Mouse (Mus musculus) embryonic facial prominence, embryonic 14.5 days (tissue): ENCODE measurements around the gene Ffar1. TPM values are rescaled to one million over a fixed set of nuclear protein-coding genes. Genes with fewer than 3 reads are reported as not detected.
A peak's percentile ranks its signal among the peaks of the same experiment; 100 is the strongest.

Source experiments
- ATAC-seq: fragments of 200-750 bp; cut with Nextera tagmentation; 2 replicates; pipeline ENCODE4 v1.8.0; 2017; ENCODE audit warnings: low read depth, moderate number of reproducible peaks, moderate TSS enrichment
- DNase-seq: peaks from one replicate; pipeline ENCODE4 v3.0.0-alpha.2; 2015; ENCODE audit warnings: low spot score
- H3K27ac ChIP-seq: fragments of 300-500 bp; sonication (generic); replicated peaks from 2 replicates; pipeline ENCODE4 v1.5.1; 2014; ENCODE audit warnings: low read depth, mild to moderate bottlenecking, low read length, moderate library complexity
- H3K27me3 ChIP-seq: fragments of 300-500 bp; sonication (generic); replicated peaks from 2 replicates; pipeline ENCODE4 v1.6.1; 2014; ENCODE audit warnings: low read length; ENCODE audit not compliant: control insufficient read depth, insufficient read depth
- H3K36me3 ChIP-seq: fragments of 300-500 bp; sonication (generic); 2 replicates; pipeline ENCODE4 v1.6.1; 2014; ENCODE audit warnings: low read length, mixed read lengths; ENCODE audit not compliant: control insufficient read depth, insufficient read depth
- H3K4me1 ChIP-seq: fragments of 300-500 bp; sonication (generic); 2 replicates; pipeline ENCODE4 v1.6.1; 2014; ENCODE audit warnings: antibody characterized with exemption, low read length; ENCODE audit not compliant: control insufficient read depth, insufficient read depth
- H3K4me2 ChIP-seq: fragments of 300-500 bp; sonication (generic); 2 replicates; pipeline ENCODE4 v1.6.1; 2014; ENCODE audit warnings: low read depth, mild to moderate bottlenecking, low read length, moderate library complexity, mixed read lengths
- H3K4me3 ChIP-seq: fragments of 300-500 bp; sonication (generic); 2 replicates; pipeline ENCODE4 v1.5.1; 2014; ENCODE audit warnings: low read depth, mild to moderate bottlenecking, low read length
- H3K9ac ChIP-seq: fragments of 300-500 bp; sonication (generic); 2 replicates; pipeline ENCODE4 v1.6.1; 2014; ENCODE audit warnings: low read depth, mild to moderate bottlenecking, low read length, moderate library complexity, mixed read lengths
- H3K9me3 ChIP-seq: fragments of 300-500 bp; sonication (generic); 2 replicates; pipeline ENCODE4 v1.6.1; 2016; ENCODE audit warnings: low read length; ENCODE audit not compliant: control insufficient read depth
- WGBS: fragments of 180-500 bp; shearing (Covaris S2); extraction: QIAGEN DNeasy Blood & Tissue Kit; methylation state at CpG from one replicate; pipeline ENCODE4 v1.1.7; 2014; 5-methylcytosine and 5-hydroxymethylcytosine counted together
- polyA plus RNA-seq: library from polyadenylated mRNA; unstranded; fragments of >200 nt; fragmentation: Nextera tagmentation; extraction: Ambion mirVana; gene quantifications from 2 replicates; pipeline ENCODE4 v1.2.1, GENCODE M21; 2014

Gene Ffar1
- polyA plus RNA-seq, 1 experiment from 2014 or later: not detected

DNA sequence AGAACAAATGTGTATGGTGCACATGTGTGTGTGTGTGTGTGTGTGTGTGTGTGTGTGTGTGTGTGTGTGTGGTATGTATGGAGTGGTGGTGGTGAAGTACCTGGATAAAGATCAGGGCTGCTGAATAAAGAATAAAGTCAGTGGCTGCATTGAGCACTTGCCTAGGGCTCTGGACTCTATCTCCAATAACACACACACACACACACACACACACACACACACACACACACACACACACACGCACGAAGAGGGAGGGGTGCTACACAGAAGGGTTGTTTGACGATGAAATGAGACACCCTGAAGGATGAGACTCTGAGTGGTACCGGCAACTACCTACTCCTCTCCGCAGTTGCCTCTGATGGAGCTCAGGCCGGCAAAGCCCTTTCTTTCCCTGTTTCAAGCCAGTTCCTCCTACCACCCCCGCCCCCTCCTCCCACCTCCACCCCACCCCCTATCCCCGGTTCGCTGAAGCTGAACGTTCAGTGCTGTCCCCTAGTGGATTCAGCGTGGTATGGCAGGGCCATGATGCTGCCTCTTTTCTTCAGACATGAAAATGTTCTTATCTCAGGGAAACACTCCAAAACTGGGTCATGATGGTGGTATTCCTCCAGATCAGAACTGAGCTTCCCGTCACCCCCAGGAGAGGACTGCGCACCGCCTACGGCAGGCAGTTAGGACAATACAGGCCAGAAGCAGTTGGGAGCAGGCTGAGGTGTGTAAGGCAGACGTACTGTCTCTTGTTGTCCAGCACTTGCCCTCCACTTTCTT, 1.5 kb downstream of the Ffar1 start:
- H3K4me1 ChIP-seq: no peaks in the 10 kb centered on the region
- peak; percentile 30; the same call in 1 of the 2 replicates for ATAC-seq
- 18% methylated on average over 12 of the region's 16 CpGs for WGBS
- H3K36me3 ChIP-seq: no peaks in the 10 kb centered on the region
- no peak overlapping the region for H3K9ac ChIP-seq
- H3K4me2 ChIP-seq: peak overlapping the region; percentile 49
- peak overlapping the region; percentile 28 for H3K4me3 ChIP-seq
- peak; percentile 70 for DNase-seq
- no peak overlapping the region for H3K27ac ChIP-seq
- H3K9me3 ChIP-seq: no peaks in the 10 kb centered on the region
- peaks cover 4% of the 10 kb centered on the region; the same call in 1 of the 2 replicates for H3K27me3 ChIP-seq

DNA sequence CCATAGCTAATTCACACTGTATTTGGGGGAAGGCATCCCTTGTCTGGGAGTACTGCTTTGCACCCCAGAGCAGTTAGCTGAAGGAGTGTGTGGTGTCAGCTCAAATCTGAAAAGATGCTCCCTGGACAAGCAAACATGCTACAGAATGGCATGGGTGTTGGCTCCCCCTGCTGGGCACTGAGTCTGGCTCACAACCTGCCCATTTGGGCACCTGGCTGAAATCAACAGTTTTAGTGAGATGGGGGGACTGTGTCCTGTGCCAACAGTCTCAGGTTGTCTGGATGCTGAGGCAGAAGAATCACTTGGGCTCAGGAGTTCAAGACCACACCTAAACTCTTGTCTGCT, 2.1 kb downstream of the Ffar1 start:
- no peak overlapping the region for H3K27ac ChIP-seq
- no peaks in the 10 kb centered on the region for H3K36me3 ChIP-seq
- H3K27me3 ChIP-seq: peaks cover 4% of the 10 kb centered on the region; the same call in 1 of the 2 replicates
- no peaks in the 10 kb centered on the region for H3K4me1 ChIP-seq
- H3K4me2 ChIP-seq: no peak overlapping the region
- no peak overlapping the region for H3K9ac ChIP-seq
- H3K9me3 ChIP-seq: no peaks in the 10 kb centered on the region
- peak; percentile 79 for ATAC-seq
- H3K4me3 ChIP-seq: no peak overlapping the region
- DNase-seq: peak; percentile 71

DNA sequence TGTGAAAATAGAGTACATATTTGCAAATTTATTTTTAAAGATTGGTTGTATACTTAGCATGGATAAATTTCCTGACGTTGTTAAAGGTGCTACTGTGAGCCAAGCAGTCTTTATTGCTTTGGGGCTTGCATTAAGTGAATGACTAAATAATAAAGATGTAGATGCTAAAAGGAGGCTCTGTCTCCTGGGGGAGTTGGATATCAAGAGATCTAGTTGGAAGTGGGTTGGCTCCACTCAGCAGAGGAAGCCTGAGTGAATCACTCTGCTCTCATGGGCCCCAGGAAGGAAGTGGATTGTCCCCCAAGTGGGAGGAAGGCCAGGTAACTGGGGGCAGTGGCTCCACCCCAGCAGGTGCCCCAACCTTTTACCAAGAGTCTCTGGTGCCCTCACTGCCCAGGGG, 3.6 kb downstream of the Ffar1 start:
- H3K27me3 ChIP-seq: peaks cover 4% of the 10 kb centered on the region; the same call in 1 of the 2 replicates
- WGBS: 72% methylated on average over 1 of the region's 1 CpGs
- no peaks in the 10 kb centered on the region for H3K4me1 ChIP-seq
- no peak overlapping the region for H3K4me3 ChIP-seq
- no peak overlapping the region for H3K4me2 ChIP-seq
- H3K9ac ChIP-seq: no peak overlapping the region
- DNase-seq (no peak), ATAC-seq (no peak)
- no peak overlapping the region for H3K27ac ChIP-seq
- H3K9me3 ChIP-seq: no peaks in the 10 kb centered on the region
- H3K36me3 ChIP-seq: no peaks in the 10 kb centered on the region

DNA sequence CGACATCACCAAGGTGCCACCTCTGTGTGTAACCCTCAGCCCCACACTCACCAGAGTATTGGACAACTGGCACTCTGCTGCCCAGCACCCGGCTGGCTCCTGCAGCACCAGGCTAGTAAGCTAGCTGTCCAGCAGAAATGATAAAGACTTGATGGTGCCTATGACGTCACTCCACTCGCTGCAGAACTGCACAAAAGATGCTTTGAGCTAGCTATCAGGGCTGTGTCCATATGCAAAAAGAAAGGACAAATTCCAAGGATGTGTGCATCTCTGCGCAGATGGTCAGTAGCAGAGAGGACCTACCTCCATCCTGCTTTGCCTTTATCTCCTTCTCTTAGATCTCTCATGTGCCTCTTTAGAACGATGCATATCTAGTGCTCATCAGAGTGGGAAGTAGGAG, 5.3 kb downstream of the Ffar1 start, which contains the start of gene Ffar3:
Gene Ffar3 (minus strand): TSS at position 101 of the 400 bp plus-strand sequence.
- Histone ChIP-seq H3K9me3 (no peaks in the 10 kb centered on the region), H3K4me2 (no peak within 1 kb of the TSS), H3K9ac (no peak within 1 kb of the TSS), H3K4me1 (no peaks in the 10 kb centered on the region), H3K27me3 (peaks cover 4% of the 10 kb centered on the region; the same call in 1 of the 2 replicates), H3K4me3 (no peak within 1 kb of the TSS), H3K27ac (no peak within 1 kb of the TSS), H3K36me3 (no peaks in the 10 kb centered on the region)
- DNase-seq: no peak
- 85% methylated on average over 6 of the region's 6 CpGs for WGBS
- no peak for ATAC-seq

DNA sequence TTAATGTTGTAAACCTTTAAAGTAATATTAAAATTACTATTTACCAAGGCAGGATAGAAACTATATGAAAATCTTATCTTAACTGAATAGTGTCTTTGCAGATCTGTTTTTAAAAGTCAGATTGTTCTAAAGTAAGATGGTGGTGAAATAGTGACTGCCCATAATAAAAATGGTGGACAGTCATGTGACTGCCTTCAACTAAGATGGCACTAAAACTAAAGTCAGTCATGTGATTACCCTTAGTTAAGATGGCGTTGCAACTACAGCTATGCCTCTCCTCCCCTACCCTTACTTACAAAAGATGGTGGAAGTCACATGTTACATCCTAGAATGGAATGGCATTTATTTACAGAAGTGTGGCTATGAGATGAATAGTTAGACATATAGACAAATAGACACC, 9.9 kb downstream of the Ffar1 start:
- Histone ChIP-seq H3K9ac (no peak overlapping the region), H3K36me3 (no peaks in the 10 kb centered on the region), H3K9me3 (no peaks in the 10 kb centered on the region), H3K4me3 (no peak overlapping the region), H3K4me2 (no peak overlapping the region), H3K4me1 (no peaks in the 10 kb centered on the region), H3K27me3 (0 out of 2 replicates have a peak, but pooled peaks cover 4% of the 10 kb centered on the region), H3K27ac (no peak overlapping the region)
- 72% methylated on average over 1 of the region's 1 CpGs for WGBS
- DNase-seq: no peak
- no peak for ATAC-seq

DNA sequence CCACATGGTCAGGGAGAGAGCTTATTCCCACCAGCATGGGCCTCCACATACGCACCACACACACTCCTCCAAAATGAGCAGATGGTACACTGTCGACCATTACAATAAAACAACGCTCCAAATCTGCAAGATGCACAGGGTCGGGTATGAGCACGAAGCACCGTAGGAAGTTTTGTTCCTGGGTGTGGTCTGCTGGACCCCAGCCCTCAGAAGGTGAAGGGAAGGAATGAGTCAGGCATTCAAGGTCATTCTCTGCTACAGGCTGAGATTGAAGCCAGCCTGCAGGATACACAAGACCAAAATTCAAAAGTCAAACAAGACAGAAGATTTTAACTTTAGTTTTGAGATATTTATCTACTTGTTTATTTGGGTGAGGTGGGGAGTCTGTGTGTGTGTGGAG, 13.4 kb downstream of the Ffar1 start:
- WGBS: 78% methylated on average over 6 of the region's 6 CpGs
- Histone ChIP-seq H3K27me3 (no peaks in the 10 kb centered on the region), H3K9me3 (no peaks in the 10 kb centered on the region), H3K27ac (no peak overlapping the region), H3K9ac (no peak overlapping the region), H3K4me2 (no peak overlapping the region), H3K36me3 (no peaks in the 10 kb centered on the region), H3K4me1 (no peaks in the 10 kb centered on the region), H3K4me3 (no peak overlapping the region)
- ATAC-seq (no peak), DNase-seq (no peak)

DNA sequence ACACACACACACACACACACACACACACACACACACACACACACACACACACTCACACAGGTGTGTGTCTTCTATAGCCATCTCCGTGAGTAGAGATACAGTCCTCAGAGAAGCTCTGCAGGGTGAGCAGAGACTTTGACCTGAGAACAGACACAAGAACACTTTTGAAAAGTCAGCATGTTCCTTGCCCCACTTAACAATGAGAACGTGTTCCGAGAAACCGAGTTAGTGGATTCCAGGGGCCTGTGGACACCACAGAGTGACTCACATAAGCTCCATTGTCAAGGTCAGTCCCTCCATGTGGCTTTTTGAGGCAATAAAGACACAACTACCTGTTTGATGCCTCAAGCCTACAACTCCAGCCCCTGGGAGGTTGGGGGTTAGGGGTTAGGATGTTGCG, 14.0 kb downstream of the Ffar1 start:
- Histone ChIP-seq H3K4me3 (no peak overlapping the region), H3K27me3 (no peaks in the 10 kb centered on the region), H3K27ac (no peak overlapping the region), H3K9me3 (no peaks in the 10 kb centered on the region), H3K4me2 (no peak overlapping the region), H3K36me3 (no peaks in the 10 kb centered on the region), H3K4me1 (no peaks in the 10 kb centered on the region), H3K9ac (no peak overlapping the region)
- ATAC-seq (no peak), DNase-seq (no peak)
- 67% methylated on average over 5 of the region's 5 CpGs for WGBS

DNA sequence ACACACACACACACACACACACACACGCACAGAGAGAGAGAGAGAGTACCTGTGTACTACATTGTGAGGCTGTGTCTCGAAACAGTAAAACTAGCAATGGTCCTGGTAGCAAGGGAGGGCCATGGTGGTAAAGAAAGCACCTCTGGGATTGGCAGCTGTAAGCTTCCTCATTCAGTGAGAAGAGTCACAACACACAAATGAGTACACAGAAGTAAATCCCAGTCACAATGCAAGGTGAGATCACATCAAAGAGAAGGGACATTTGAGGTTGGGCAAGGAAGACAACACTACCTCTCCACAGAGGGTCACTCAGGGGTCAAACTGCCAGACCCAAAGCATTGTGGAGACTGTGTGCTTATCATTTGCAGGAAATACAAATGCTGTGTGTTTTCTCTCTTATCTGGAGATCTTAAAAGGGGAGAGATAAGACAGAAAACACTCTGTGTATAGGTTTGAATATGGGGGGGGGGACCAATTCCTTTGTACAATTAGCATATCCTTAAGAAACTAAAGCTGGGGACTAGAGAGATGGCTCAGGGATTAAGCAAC, 14.8 kb downstream of the Ffar1 start:
- no peak overlapping the region for H3K4me3 ChIP-seq
- DNase-seq (no peak), ATAC-seq (no peak)
- H3K27me3 ChIP-seq: no peaks in the 10 kb centered on the region
- no peaks in the 10 kb centered on the region for H3K36me3 ChIP-seq
- 78% methylated on average over 2 of the region's 2 CpGs for WGBS
- H3K9ac ChIP-seq: no peak overlapping the region
- H3K9me3 ChIP-seq: no peaks in the 10 kb centered on the region
- H3K27ac ChIP-seq: no peak overlapping the region
- no peaks in the 10 kb centered on the region for H3K4me1 ChIP-seq
- H3K4me2 ChIP-seq: no peak overlapping the region
